Mouse (Mus musculus) cerebellum, adult 11-12 months (tissue): ENCODE measurements at regions not wholly inside any gene's neighbourhood (a gene's known extent, or its start where the extent isn't known, plus 50 kb on each side); places are given as distances from the start of the nearest gene placed in this dataset.

Source experiments
- DNase-seq: peaks from one replicate; pipeline ENCODE4 v3.0.0; 2022

DNA sequence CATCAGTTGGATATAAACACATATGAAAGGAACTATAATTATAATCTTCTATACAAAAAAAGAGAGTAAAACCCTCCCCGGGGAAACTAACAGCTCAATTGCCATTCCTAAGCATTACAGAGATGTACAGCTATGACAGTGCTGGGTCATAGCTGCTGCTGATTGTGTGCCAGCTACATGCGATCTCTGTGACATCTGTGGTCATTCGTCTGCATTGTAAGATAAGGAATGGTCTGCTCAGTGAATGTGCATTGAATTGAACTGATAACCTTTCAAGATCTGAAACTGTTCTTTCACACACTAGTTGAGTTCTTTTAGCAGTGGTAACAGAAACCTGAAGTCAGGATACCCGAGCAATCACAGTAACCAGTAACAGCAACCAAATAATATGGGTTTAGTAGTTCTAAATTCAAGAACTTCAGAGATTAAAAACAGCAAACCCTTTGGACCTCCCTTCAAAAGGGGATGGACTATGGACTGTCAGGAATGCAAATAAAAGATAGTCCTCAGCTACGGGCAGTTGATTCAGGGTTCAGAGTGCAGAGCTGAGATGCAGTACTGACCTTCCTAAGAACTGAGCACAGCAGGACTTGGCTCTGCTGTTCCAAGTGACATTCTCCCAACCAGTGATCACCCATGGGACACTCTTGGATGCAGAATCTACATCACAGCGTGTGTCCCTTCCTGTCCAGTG, 295.7 kb downstream of the Cd47 start:
- no peak for DNase-seq

GRCm38 (mm10) chr16:50096563-50096962, 296.2 kb downstream of the Cd47 start:
- no peak for DNase-seq

DNA sequence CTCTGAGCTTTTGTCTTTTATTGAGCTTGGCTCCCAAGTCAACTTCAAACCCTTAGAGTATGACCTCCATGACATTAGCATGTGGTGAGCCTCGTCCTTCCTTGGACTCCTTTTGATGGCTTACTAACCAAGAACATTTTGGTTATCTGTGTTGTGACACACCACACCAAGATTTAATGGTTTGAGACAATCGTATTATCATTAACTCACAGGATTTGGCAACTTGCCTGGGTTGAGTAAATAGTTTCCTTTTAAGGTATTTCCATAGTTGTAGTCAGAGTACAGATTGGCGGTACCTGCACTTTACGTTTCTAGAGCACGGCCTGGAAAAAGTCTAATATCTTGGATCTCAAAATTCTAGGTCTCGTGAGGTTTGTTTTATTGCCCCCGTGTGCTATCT, 303.0 kb downstream of the Cd47 start:
- no peak for DNase-seq

- no peak for DNase-seq
Measured at GRCm38 (mm10) chr16:50118150-50118549, 314.0 kb downstream of the Bbx start.

DNA sequence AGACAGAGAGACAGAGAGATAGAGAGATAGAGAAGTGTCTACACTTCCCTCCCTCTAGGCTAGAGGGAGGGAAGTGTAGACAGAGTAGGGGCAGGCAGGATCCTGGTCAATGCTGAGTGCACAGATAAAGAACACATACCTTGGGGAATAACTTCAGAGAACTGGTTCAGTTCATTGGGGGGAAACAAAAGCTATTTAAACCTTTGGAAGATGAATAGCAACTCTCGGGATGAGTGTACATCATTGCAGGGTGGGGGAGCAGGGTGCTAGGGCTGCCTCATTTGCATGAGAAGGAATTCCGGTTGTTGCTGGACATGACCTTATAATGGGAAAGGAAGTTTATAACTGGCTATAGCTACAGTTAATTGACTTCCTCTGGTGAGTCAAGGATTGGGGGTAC, 309.7 kb downstream of the Bbx start:
- DNase-seq = no peak

DNA sequence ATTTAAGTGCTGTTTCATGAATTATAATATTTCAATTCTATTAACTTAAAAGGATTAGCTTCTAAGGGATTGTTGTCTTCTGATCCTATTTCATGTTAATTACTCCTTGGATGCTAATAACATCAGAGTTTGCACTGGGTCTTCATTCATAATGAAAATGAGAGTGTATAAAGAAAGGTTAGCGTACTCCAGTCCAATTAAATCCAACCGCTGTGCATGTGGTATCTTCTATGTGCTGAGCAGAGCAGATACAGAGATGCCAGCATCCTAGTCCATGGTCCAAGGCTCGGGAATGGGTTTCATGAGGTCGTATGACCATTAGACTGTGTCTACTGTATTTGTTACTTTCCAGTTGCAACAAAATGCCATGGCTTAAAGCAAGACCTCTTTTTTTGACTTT, 307.5 kb downstream of the Bbx start:
- DNase-seq = no peak

- no peak for DNase-seq
Measured at GRCm38 (mm10) chr16:50125564-50125963, 306.6 kb downstream of the Bbx start.

DNA sequence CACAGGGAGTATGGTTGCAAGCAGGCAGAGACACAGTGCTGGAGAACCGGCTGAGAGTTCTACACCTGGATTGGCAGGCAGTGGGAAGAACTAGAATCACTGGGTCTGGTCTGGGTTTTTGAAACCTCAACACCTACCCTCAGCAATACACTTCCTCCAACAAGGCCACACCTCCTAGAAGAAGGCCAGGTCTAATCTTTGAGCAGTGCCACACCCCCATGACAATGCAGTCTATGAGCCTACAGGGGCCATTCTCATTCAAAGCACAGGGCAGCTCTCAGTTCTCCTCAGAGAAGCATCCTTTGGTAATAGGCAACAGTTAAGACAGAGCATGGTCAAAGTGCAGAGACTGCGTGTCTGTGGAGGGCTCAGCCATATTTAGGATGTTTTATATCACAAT, 300.8 kb downstream of the Bbx start:
- no peak for DNase-seq
